Mouse (Mus musculus) left cerebral cortex, adult 18-20 months (tissue): ENCODE data around the gene Ckb. TPM values are rescaled to one million over a fixed set of nuclear protein-coding genes. Genes with fewer than 3 reads are reported as not detected.

ENCODE experiments used
- total RNA-seq, 2 experiments: library from RNA; stranded (reverse); gene quantifications; 2 replicates each; pipeline ENCODE4 v1.2.3; 2021

Gene Ckb
- total RNA-seq, 2 experiments from 2014 or later: 1,960 to 1,962 TPM

Other genes with a start within 250 kb of the Ckb start
- gene Tnfaip2, start 229.9 kb downstream of the Ckb start, total RNA-seq: 1 to 10 TPM in 1 of 2 experiments, under 1 TPM in 1; 0.51 to 1.0 TPM
- gene Gm266, start 186.5 kb downstream of the Ckb start, total RNA-seq: 1 to 10 TPM; 3.4 to 5.0 TPM
- 100 to 1,000 TPM; 247 to 250 TPM for gene Eif5, start 134.3 kb downstream of the Ckb start, total RNA-seq
- 10 to 100 TPM; 82.9 to 94.5 TPM for gene Mark3, start 97.8 kb downstream of the Ckb start, total RNA-seq
- gene Trmt61a, start 5.8 kb upstream of the Ckb start, total RNA-seq: 10 to 100 TPM; 15.5 to 21.0 TPM
- gene Bag5, start 40.9 kb upstream of the Ckb start, total RNA-seq: 10 to 100 TPM; 61.7 to 62.1 TPM
- gene Apopt1, start 40.9 kb upstream of the Ckb start, total RNA-seq: 10 to 100 TPM; 36.6 to 39.1 TPM
- gene Klc1, start 86.5 kb upstream of the Ckb start, total RNA-seq: 100 to 1,000 TPM; 794 to 814 TPM
- 1 to 10 TPM; 3.6 to 4.9 TPM for gene Xrcc3, start 141.5 kb upstream of the Ckb start, total RNA-seq
- 10 to 100 TPM; 20.7 to 21.1 TPM for gene Zfyve21, start 141.8 kb upstream of the Ckb start, total RNA-seq
- 10 to 100 TPM; 58.8 to 67.3 TPM for gene Ppp1r13b, start 235.8 kb upstream of the Ckb start, total RNA-seq